20 mouse cellular contexts compared by ENCODE assay signal in the genomic region with DNA sequence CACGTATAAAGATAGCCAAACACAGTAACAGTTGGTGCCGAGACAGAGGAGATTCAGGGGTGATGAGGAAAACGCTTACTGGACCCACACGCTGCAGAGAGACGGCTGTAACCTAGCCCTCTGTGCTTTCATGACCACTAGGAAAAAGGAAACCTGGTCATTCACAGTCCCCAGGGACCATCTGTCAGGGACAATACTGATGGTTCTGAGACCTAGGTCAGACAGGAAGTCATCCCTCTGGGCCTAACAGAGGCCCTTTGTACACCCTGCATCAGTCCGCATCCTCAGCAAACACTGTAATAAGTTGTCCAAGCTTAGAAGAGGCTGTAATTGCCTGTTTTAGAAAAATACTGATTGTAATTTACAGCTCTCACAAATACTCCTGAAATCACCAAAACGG.
DNase-seq lines count a peak whose midpoint lies in the region; ATAC-seq and TF ChIP-seq lines count a peak whose summit lies in the region.
"Had no signal": no experiment of that assay in that cellular context is flagged by ENCODE, and none has a peak within 500 bp of the region (broad histone marks: within the 10 kb centered on the region; RNA-seq: fewer than 3 reads in every experiment).

No protein-coding gene starts in this region.

- no peak for TF ChIP-seq POLR2A in kidney, adult 2 months (IDR thresholded peaks at IDR 0.05; ENCODE audit: low read depth, low read length)

- DNase-seq in kidney, adult 2 months: peak; percentile 87
- peak; percentile 28 to 58 for DNase-seq in adrenal gland, postnatal 36 days
- peak; percentile 38 for DNase-seq in embryo, embryonic 9.5 days (ENCODE audit: extremely low spot score)
- DNase-seq in kidney, postnatal 4 days: peak; percentile 15 to 36
- no peak for DNase-seq in left cerebral cortex, postnatal 25 days (ENCODE audit: low spot score in 2 of 2)
- no peak for DNase-seq in cerebellum, adult 11-12 months
- DNase-seq in heart, adult 9 months (ENCODE audit: low spot score in 2 of 2): no peak
- DNase-seq: cerebellum, adult 8-10 months; gastrocnemius, postnatal 25 days; heart, postnatal 36 days; right cerebral cortex, postnatal 25 days; thymus, postnatal 36 days had no signal

- H3K9me3 ChIP-seq in kidney, embryonic 14.5 days (ENCODE audit: control insufficient read depth, low read length): no peaks in the 10 kb centered on the region
- H3K9me3 ChIP-seq: heart, embryonic 12.5 days; intestine, embryonic 15.5 days; liver, embryonic 12.5 days had no signal

- TF ChIP-seq CTCF in kidney, adult 2 months (conservative IDR thresholded peaks at IDR 0.05; ENCODE audit: insufficient read depth, insufficient read length, low read depth, low read length): no peak

- no peak overlapping the region for H3K9ac ChIP-seq in kidney, embryonic 14.5 days (ENCODE audit: low read depth, low read length)
- H3K9ac ChIP-seq: heart, embryonic 12.5 days; intestine, embryonic 15.5 days; liver, embryonic 12.5 days had no signal

- intact Hi-C loops in left cerebral cortex, postnatal 25 days (cut with DNase I): no loop called here

- H3K4me1 ChIP-seq in kidney, adult 2 months (ENCODE audit: control insufficient read depth, insufficient read depth, low read length): 0 out of 2 replicates have a peak, but pooled peaks cover 2% of the 10 kb centered on the region
- H3K4me1 ChIP-seq in kidney, embryonic 14.5 days (ENCODE audit: control insufficient read depth, insufficient read depth, low read length): 0 out of 2 replicates have a peak, but pooled peaks cover 3% of the 10 kb centered on the region
- H3K4me1 ChIP-seq: intestine, embryonic 15.5 days; megakaryocyte, embryonic 14.5 days had no signal

- ATAC-seq in kidney, embryonic 14.5 days (ENCODE audit: low FRiP score, low TSS enrichment): no peak
- ATAC-seq: CD4-positive, CD25-positive, alpha-beta regulatory T cell, adult 4 months; forebrain, embryonic 16.5 days; intestine, embryonic 15.5 days; liver, embryonic 12.5 days had no signal

- no peak overlapping the region for H3K4me3 ChIP-seq in kidney, adult 2 months (ENCODE audit: insufficient read depth, low read depth, low read length)
- no peak overlapping the region for H3K4me3 ChIP-seq in kidney, embryonic 14.5 days (ENCODE audit: low read length)
- H3K4me3 ChIP-seq: erythroblast, embryonic 14.5 days; heart, embryonic 12.5 days; intestine, embryonic 15.5 days; liver, embryonic 12.5 days; megakaryocyte, embryonic 14.5 days had no signal

- no peaks in the 10 kb centered on the region for H3K36me3 ChIP-seq in kidney, adult 2 months (ENCODE audit: control insufficient read depth, insufficient read depth, low read length)
- no peaks in the 10 kb centered on the region for H3K36me3 ChIP-seq in kidney, embryonic 14.5 days (ENCODE audit: control insufficient read depth, insufficient read depth, low read length)
- H3K36me3 ChIP-seq: heart, embryonic 12.5 days; intestine, embryonic 15.5 days; liver, embryonic 12.5 days had no signal

- 70% methylated on average over 7 of the region's 7 CpGs for WGBS in kidney, adult 2 months
- WGBS in kidney, embryonic 14.5 days: 29% methylated on average over 7 of the region's 7 CpGs

- no peaks in the 10 kb centered on the region for H3K27me3 ChIP-seq in kidney, adult 2 months (replicated peaks; ENCODE audit: control insufficient read depth, insufficient read depth, low read length)
- H3K27me3 ChIP-seq in kidney, embryonic 14.5 days (ENCODE audit: control insufficient read depth, insufficient read depth, low read length): no peaks in the 10 kb centered on the region
- H3K27me3 ChIP-seq: heart, embryonic 12.5 days; intestine, embryonic 15.5 days; liver, embryonic 12.5 days; megakaryocyte, embryonic 14.5 days had no signal

- no peak overlapping the region for H3K27ac ChIP-seq in kidney, adult 2 months (ENCODE audit: insufficient read depth, low read depth, low read length)
- no peak overlapping the region for H3K27ac ChIP-seq in kidney, embryonic 14.5 days (ENCODE audit: low read depth, low read length)
- H3K27ac ChIP-seq: intestine, embryonic 15.5 days; liver, embryonic 12.5 days had no signal

- no peak overlapping the region for H3K4me2 ChIP-seq in kidney, embryonic 14.5 days (replicated peaks; ENCODE audit: low read depth, low read length)
- H3K4me2 ChIP-seq: heart, embryonic 12.5 days; intestine, embryonic 15.5 days; liver, embryonic 12.5 days had no signal

Comparison
In these comparisons a context has a peak if more than half of its experiments do, and no peak if none do; other contexts are left out.
1. DNase-seq: peak in kidney, adult 2 months (single experiment), adrenal gland, postnatal 36 days (2 of 2), embryo, embryonic 9.5 days (single experiment) and kidney, postnatal 4 days (2 of 2); none in left cerebral cortex, postnatal 25 days (0 of 2), cerebellum, adult 11-12 months (single experiment) and heart, adult 9 months (0 of 2).